Mouse (Mus musculus) kidney, postnatal 4 days (tissue): ENCODE results near the gene Olfr692.

Source experiments
- DNase-seq, 2 experiments: peaks; one replicate each; pipeline ENCODE4 v3.0.0; 2021; ENCODE audit warnings: mixed read lengths in 2 of 2

The Olfr692 gene

DNA sequence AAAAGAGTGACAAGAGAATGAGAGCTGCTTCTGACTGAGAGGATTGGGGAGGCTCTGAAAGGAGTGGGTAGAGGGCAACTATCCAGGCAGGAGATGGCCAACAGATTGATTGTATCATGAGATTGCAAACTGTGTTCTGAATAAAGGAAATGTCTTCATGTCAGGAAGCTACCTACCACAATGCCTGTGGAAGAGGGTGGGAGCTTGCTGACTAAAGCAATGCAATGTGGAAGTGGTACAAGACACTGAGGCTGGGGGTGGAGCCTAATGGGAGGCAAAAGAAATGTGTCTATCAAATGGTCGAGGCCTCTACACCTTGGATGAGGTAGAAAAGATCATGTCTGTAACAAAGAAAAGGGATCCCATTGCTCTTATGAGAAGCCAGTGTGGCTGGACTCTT, 38.3 kb downstream of the Olfr692 start:
- DNase-seq = no peak

DNA sequence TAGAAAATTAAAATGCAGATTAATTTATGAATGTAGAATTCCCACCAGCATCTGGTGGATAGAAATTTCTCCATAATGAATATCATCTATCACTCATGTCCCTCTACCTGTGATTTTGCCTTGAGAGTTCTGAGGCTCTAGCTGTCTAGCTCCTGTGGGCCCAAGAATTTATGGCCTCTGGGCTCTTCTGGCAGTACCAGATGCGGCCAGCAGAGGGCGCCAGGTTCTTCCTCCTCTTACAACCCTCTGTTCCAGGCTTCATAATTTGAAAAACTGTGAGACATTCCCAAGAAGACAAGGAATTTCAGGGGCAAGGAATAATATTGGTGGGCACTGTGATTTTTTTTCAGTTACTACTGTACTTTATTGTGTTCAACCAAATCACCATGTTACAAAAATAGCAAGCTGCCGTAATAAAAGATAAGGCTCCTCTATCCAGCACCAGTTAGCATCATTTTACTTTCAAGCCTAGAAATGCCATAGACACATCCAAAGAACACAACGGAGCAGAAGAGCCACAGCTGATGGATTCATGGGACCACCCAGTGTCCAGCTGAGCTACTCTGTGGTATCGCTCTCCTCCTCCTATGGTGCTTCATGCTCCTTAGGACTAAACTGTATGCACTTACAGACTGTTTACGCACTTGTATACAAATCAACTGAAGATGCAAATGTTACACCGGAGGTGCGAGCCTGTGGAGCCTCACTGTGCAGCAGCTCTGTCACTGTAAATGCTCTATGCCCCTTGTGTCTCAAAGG, 44.0 kb downstream of the Olfr692 start:
- DNase-seq = peak; percentile 88

DNA sequence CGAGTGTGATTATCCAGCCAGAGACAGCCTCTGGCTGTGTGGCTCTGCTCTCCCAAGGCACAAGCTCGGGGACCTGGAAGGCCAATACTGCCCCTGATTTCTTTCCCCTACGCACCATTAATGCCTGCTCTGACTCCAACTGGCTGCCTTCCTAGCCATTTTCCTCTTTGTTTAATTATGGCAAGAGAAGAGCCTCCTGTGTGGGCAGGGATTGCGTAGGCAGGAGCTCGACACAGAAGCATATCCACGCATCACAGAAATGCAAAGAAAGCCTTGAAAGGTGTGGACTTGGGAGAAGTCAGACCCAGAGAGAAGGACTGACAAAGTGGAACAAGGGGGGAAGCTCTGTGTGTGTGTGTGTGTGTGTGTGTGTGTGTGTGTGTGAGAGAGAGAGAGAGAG, 46.4 kb downstream of the Olfr692 start:
- no peak for DNase-seq

DNA sequence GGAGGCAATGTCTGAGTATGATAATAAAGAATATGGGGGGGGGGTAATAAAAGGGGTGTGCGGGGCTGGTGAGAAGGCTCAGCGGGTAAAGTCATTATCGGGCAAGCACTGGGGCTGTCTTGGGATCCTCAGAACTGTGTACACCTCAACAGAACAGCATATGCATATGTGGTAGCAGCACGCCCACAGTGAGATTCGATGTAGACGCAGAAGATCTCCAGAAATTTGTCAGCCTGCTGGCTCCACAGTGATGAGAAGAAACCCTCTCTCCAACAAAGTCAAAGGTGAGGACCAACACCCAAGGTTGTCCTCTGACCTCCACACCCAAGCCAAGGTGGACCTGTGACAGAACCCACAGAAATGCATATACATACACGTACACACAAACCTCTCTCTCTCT, 48.5 kb downstream of the Olfr692 start:
- no peak for DNase-seq

DNA sequence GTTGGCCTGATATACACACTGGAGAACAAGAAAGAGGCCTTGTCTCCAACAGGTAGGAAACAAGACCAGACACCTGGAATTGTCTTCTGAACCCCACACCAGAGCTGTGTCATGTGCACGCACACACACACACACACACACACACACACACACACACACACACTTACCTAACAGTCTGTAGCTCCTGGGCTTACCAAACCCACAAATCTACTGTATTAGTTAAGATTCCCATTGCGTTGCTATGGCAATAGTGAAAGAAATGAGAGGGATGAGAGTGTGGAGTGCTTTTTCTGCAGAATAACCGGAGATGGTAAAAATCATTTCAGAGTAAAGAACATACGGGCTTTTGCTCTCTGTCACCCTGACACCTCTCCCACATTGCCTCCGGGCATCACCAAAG, 50.1 kb downstream of the Olfr692 start:
- DNase-seq = no peak
